Mouse (Mus musculus) C2C12 (cell line): Measurements from ENCODE around the gene Selenoh. TPM values are rescaled to one million over a fixed set of nuclear protein-coding genes. Genes with fewer than 3 reads are reported as not detected.

Source experiments
- H3K27me3 ChIP-seq: one replicate; pipeline ENCODE4 v1.6.1; 2011; ENCODE audit not compliant: control insufficient read depth, insufficient read depth, insufficient read length
- H3K36me3 ChIP-seq: one replicate; pipeline ENCODE4 v1.6.1; 2011; ENCODE audit not compliant: control insufficient read depth, insufficient read depth
- H3K4me3 ChIP-seq: one replicate; pipeline ENCODE4 v1.5.1; 2011; ENCODE audit warnings: mild to moderate bottlenecking, control low read depth; ENCODE audit not compliant: poor library complexity, insufficient read depth, severe bottlenecking
- H3K79me2 ChIP-seq: one replicate; pipeline ENCODE4 v1.6.1; 2011; ENCODE audit not compliant: control insufficient read depth, insufficient read depth
- H3K79me3 ChIP-seq: one replicate; pipeline ENCODE4 v1.6.1; 2011; ENCODE audit warnings: low read depth, control low read depth
- H3ac ChIP-seq: one replicate; pipeline ENCODE3; 2011; ENCODE audit warnings: low read depth; ENCODE audit not compliant: control insufficient read depth, insufficient read length
- CEBPB ChIP-seq: IDR thresholded peaks from one replicate; pipeline ENCODE4 v1.6.1; 2011; ENCODE audit warnings: low read depth, mild to moderate bottlenecking, control low read depth, moderate library complexity
- CTCF ChIP-seq: IDR thresholded peaks from one replicate; pipeline ENCODE4 v1.5.1; 2011; ENCODE audit not compliant: control insufficient read depth, insufficient read depth, insufficient read length
- FOSL1 ChIP-seq: IDR thresholded peaks from one replicate; pipeline ENCODE4 v1.8.0; 2011; ENCODE audit warnings: mild to moderate bottlenecking, low read length; ENCODE audit not compliant: poor library complexity, insufficient read depth, severe bottlenecking
- MAX ChIP-seq: IDR thresholded peaks from one replicate; pipeline ENCODE4 v1.6.1; 2011; ENCODE audit warnings: mild to moderate bottlenecking, control low read depth
- MYOD1 ChIP-seq: IDR thresholded peaks from one replicate; pipeline ENCODE4 v1.6.1; 2011; ENCODE audit warnings: low read depth; ENCODE audit not compliant: control insufficient read depth, insufficient read length
- MYOG ChIP-seq: IDR thresholded peaks from one replicate; pipeline ENCODE4 v1.6.1; 2011; ENCODE audit not compliant: control insufficient read depth, insufficient read length; ENCODE audit errors: extremely low read depth
- USF1 ChIP-seq: IDR thresholded peaks from one replicate; pipeline ENCODE4 v1.6.1; 2011; ENCODE audit warnings: low read depth, mild to moderate bottlenecking, control low read depth, moderate library complexity
- polyA plus RNA-seq: library from polyadenylated mRNA; unstranded; fragments of >200 nt; fragmentation: generic; extraction: Trizol; gene quantifications from one replicate; pipeline ENCODE4 v1.2.1, GENCODE M21; 2012; ENCODE audit warnings: missing spikeins

The Selenoh gene
- polyA plus RNA-seq, 1 experiment, result 355 TPM

DNA sequence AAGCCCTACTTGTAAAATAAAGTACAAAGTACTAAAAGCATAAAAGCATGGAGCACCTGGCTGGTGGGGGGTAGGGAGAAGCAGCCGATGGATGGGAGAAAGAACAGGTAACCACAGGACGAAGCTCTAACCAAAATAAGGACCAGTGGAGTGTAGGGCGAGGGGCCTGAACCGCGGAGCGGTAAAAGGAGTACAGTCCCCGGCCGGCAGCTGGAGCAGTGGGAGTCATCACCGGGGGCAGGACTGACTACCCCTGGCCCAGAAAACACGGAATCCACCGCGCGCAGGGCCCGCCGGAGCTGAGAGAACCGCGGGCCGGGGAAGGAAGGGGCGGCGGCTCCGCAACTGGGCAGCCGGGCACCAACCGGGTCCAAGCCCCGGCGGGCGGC lies 43.8 kb upstream of the Selenoh start:
- Histone ChIP-seq H3K79me3 (peaks cover 49% of the 10 kb centered on the region), H3K36me3 (peaks cover 22% of the 10 kb centered on the region), H3K4me3 (peak overlapping the region; percentile 93), H3K79me2 (peaks cover 53% of the 10 kb centered on the region), H3K27me3 (no peaks in the 10 kb centered on the region), H3ac (peak overlapping the region; percentile 88)
- TF ChIP-seq MYOD1, result no peak
- TF ChIP-seq CTCF, result no peak
- no peak for TF ChIP-seq CEBPB
- TF ChIP-seq MAX, result no peak

DNA sequence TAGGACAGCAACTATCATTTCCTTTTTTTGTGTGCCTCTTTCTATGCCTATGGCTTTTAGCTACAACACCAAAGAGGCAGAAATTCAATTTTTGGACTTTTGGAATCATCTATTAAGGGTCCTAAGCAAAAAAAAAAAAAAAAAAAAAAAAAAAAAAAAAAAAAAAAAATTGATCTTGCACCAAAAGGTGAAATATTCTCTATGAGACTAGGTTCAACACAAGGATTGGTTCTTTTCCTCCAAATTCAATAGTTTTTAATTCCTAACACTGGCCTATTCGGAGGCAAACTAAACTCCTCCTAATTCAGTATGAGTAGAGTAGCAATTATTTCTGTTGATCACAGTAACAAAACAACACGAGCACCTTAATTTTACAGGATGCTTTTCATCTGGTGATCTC lies 41.3 kb upstream of the Selenoh start:
- Histone ChIP-seq H3K79me3 (peaks cover 74% of the 10 kb centered on the region), H3K4me3 (no peak overlapping the region), H3ac (no peak overlapping the region), H3K36me3 (peaks cover 45% of the 10 kb centered on the region), H3K79me2 (peaks cover 78% of the 10 kb centered on the region), H3K27me3 (no peaks in the 10 kb centered on the region)
- TF ChIP-seq CEBPB (no peak), MAX (no peak), MYOG (no peak), CTCF (no peak), USF1 (no peak), MYOD1 (no peak), FOSL1 (no peak)

DNA sequence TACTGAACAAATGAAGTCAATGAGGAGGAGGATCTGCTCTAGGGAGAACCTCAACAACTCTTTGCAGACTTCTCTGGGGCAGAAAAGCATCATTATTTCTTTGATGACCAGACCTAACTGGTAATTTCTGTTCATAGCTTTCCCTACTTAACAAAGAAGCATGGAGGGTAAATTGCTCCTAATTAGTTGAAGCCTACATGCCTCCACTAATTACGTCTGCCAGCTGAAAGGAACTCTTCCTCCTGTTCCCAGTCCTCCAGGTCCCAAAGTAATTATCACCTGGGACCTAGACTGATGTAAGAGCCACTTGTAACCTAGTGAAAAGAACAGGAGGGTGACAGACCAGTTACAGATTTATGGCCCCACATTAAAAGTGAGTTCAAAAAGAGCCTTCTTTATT lies 37.0 kb upstream of the Selenoh start:
- Histone ChIP-seq H3K27me3 (no peaks in the 10 kb centered on the region), H3K79me3 (peaks cover 71% of the 10 kb centered on the region), H3K4me3 (no peak overlapping the region), H3K79me2 (peaks cover 100% of the 10 kb centered on the region), H3ac (no peak overlapping the region), H3K36me3 (peaks cover 59% of the 10 kb centered on the region)
- no peak for TF ChIP-seq MYOD1
- no peak for TF ChIP-seq USF1
- no peak for TF ChIP-seq FOSL1
- no peak for TF ChIP-seq MAX
- TF ChIP-seq CTCF, result no peak
- no peak for TF ChIP-seq MYOG
- no peak for TF ChIP-seq CEBPB

DNA sequence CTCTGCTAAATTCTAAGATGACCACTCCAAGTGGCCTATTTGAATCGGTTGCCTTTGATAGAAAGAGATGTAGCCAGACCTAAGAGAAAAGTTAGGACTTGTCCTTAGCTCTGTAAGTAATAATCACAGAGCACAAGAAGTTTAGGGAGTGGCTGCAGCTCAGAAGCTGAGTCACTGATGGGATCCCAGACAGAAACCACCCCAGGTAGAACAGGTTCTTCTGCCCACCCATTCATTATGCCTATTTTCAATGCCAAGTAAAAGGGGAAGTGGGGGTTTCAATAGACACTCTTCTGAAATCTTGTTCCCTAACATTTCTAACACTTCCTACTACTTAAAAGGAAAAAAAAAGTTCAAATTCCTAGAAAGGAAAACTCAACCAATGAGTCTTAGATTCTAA lies 34.7 kb upstream of the Selenoh start:
- peaks cover 62% of the 10 kb centered on the region for H3K36me3 ChIP-seq
- H3K4me3 ChIP-seq, result no peak overlapping the region
- no peak overlapping the region for H3ac ChIP-seq
- peaks cover 50% of the 10 kb centered on the region for H3K79me3 ChIP-seq
- no peak for TF ChIP-seq USF1
- H3K79me2 ChIP-seq, result peaks cover 82% of the 10 kb centered on the region
- no peaks in the 10 kb centered on the region for H3K27me3 ChIP-seq

DNA sequence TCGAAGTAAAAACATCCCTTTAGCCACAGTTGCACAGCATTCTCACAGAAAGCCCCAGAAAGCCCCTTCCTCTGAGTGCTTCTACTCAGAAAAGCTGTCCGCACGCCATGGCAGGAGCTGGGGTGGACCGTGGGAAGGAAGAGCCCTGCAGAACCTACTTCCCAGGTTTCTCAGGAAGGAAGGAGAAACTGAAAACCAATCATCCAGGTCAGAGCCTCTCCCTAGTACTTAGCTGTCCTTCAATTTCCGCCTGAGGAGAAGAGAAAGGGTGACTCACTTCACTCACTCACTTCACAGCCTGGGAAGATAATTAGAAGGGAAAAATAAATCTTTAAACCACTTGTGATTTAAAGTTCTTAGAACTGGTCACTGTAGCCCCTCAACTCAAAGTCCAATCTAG lies 33.8 kb upstream of the Selenoh start:
- peaks cover 73% of the 10 kb centered on the region for H3K79me2 ChIP-seq
- H3K27me3 ChIP-seq, result no peaks in the 10 kb centered on the region
- H3K79me3 ChIP-seq, result peaks cover 41% of the 10 kb centered on the region
- H3ac ChIP-seq, result no peak overlapping the region
- peaks cover 60% of the 10 kb centered on the region for H3K36me3 ChIP-seq
- H3K4me3 ChIP-seq, result no peak overlapping the region
- TF ChIP-seq CEBPB (no peak), MYOG (no peak), MAX (no peak), USF1 (no peak), MYOD1 (no peak), CTCF (no peak), FOSL1 (no peak)

DNA sequence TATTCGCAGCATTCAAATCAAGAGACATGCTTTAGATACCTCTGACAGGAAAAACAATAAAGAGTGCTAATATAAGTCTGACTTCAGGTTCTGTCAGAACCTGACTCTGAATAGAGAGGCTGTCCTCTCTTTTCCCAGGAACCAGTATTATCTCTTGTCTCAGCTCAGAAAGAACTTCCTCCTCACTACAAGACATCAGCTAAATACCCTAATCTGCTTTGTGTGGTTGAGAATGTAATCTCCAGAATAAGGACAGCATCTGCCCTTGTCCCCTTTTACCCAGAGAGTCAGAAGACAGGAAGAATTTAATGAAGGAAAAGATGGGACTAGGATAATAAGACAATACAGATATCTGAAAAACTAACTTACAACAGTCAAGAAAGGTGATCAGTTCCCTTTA lies 32.9 kb upstream of the Selenoh start:
- TF ChIP-seq USF1 (no peak), MYOG (no peak), MYOD1 (no peak), CEBPB (no peak), MAX (no peak), FOSL1 (no peak), CTCF (no peak)
- H3K4me3 ChIP-seq, result no peak overlapping the region
- H3K36me3 ChIP-seq, result peaks cover 60% of the 10 kb centered on the region
- no peak overlapping the region for H3ac ChIP-seq
- peaks cover 64% of the 10 kb centered on the region for H3K79me2 ChIP-seq
- peaks cover 33% of the 10 kb centered on the region for H3K79me3 ChIP-seq
- no peaks in the 10 kb centered on the region for H3K27me3 ChIP-seq
